Mouse (Mus musculus): ENCODE measurements at regions not wholly inside any gene's neighbourhood (a gene's known extent, or its start where the extent isn't known, plus 50 kb on each side); places are given as distances from the start of the nearest gene placed in this dataset.

DNA sequence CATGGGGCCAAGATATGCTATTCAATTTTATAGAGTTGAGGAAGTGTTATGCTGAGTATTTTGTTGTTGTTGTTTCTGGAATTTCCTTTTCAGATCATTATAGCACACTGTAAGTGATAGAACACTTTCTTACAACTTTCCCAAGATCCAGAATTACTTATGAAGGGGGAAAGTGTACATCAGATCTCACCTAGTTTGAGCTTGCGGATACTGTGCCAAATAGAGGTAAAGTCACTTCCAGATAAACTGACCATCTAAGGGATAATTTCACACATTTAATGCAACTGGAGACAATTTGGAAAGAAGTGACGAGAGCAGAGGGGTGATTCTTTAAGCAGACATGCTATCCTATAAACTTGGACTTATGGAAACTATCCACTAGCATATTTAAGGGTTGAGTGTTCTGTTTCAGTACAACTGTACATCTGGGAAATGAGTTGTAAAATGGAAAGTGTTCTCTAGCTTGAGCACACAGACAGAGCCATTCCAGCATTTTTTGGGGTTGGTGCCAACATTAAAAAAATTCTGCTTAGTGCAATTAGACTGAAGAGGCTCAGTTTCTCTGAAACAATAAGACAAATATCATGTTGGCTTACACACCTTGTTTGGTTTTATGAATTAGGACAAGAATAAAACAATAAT is 307.0 kb downstream of the Trim52 start:
- TF ChIP-seq POLR2A (IDR thresholded peaks at IDR 0.05; ENCODE audit: low read depth, low read length) (no peak), CTCF (IDR thresholded peaks at IDR 0.05; ENCODE audit: extremely low read depth, insufficient read length, insufficient replicate concordance, low read depth, low read length) (no peak)
- no peaks in the 10 kb centered on the region for H3K4me1 ChIP-seq (ENCODE audit: control insufficient read depth, insufficient read depth, insufficient read length, low read length)
- no peaks in the 10 kb centered on the region for H3K27me3 ChIP-seq (ENCODE audit: control insufficient read depth, insufficient read depth, low read length)
- no peak overlapping the region for H3K4me3 ChIP-seq (ENCODE audit: low read depth, low read length)
- WGBS = 82% methylated on average over 2 of the region's 2 CpGs
- no peak overlapping the region for H3K27ac ChIP-seq (ENCODE audit: insufficient read depth, low read depth, low read length)
- no peaks in the 10 kb centered on the region for H3K36me3 ChIP-seq (ENCODE audit: control insufficient read depth, insufficient read depth, low read length)

DNA sequence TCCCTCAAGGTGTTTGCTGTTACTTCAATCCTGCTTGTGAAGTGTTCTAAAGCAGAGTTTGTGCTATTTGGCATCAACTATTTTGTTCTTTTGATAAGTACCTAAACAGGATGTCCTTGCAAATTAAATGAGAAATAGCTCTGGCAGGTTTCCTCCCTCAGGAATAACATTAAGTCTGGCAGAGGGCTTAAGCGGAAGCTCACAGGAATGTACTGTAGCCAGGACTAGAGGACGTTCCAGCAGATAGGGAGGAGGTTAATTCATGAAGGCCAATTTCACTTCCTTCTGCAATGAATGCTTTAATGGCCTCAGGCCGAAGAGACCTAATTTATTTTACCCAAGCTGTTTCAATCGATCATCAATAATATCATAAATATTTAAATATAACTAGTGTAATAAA is 318.7 kb downstream of the Trim52 start:
- 66% methylated on average over 4 of the region's 4 CpGs for WGBS
- TF ChIP-seq CTCF (IDR thresholded peaks at IDR 0.05; ENCODE audit: extremely low read depth, insufficient read length, insufficient replicate concordance, low read depth, low read length) (no peak), POLR2A (IDR thresholded peaks at IDR 0.05; ENCODE audit: low read depth, low read length) (no peak)
- Histone ChIP-seq H3K4me3 (ENCODE audit: low read depth, low read length) (no peak overlapping the region), H3K36me3 (ENCODE audit: control insufficient read depth, insufficient read depth, low read length) (no peaks in the 10 kb centered on the region), H3K27me3 (ENCODE audit: control insufficient read depth, insufficient read depth, low read length) (no peaks in the 10 kb centered on the region), H3K27ac (ENCODE audit: insufficient read depth, low read depth, low read length) (no peak overlapping the region), H3K4me1 (ENCODE audit: control insufficient read depth, insufficient read depth, insufficient read length, low read length) (no peaks in the 10 kb centered on the region)

DNA sequence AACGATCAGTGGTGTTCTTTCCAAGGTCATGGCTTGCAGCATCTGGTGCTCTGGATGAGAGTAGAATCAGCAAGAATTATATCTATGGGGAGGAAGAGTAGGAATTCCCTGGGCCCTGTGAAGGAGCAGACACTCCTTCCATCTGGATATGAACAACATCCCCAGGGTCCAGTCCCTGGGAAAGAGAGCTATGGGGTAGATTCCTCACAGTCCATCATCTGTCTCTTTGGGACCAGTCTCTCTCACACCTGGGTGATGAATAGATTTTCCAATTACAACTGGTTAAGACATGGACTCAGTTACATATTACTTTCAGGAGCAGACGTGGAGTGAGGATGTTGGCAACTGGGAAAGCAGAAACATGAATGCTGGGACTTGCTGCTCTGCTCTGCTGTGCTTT is 322.6 kb downstream of the Trim52 start:
- 61% methylated on average over 2 of the region's 2 CpGs for WGBS
- H3K27ac ChIP-seq (ENCODE audit: insufficient read depth, low read depth, low read length) = no peak overlapping the region
- no peaks in the 10 kb centered on the region for H3K27me3 ChIP-seq (ENCODE audit: control insufficient read depth, insufficient read depth, low read length)
- no peaks in the 10 kb centered on the region for H3K4me1 ChIP-seq (ENCODE audit: control insufficient read depth, insufficient read depth, insufficient read length, low read length)
- no peaks in the 10 kb centered on the region for H3K36me3 ChIP-seq (ENCODE audit: control insufficient read depth, insufficient read depth, low read length)
- TF ChIP-seq CTCF (IDR thresholded peaks at IDR 0.05; ENCODE audit: extremely low read depth, insufficient read length, insufficient replicate concordance, low read depth, low read length) = no peak
- no peak for TF ChIP-seq POLR2A (IDR thresholded peaks at IDR 0.05; ENCODE audit: low read depth, low read length)
- H3K4me3 ChIP-seq (ENCODE audit: low read depth, low read length) = no peak overlapping the region

DNA sequence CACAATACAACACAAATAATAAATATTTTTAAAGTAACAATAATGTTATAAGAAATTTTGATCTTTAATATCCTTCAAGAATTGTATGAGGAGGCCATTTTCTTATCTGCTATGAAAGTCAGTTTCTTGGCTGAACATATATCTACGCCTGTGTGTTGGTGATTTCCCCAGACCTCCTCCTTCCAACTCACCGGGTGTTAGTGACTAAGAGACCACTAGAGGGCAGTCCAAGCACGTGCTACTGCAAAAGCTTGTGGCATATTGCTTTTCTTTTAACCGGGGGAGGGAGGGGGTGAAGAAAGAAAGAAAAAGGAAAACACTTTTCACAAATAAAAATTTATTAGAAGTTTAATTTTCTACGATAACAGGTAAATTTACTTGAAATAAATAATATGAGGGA is 333.3 kb downstream of the Trim52 start:
- 13% methylated on average over 5 of the region's 5 CpGs for WGBS
- no peak overlapping the region for H3K27ac ChIP-seq (ENCODE audit: insufficient read depth, low read depth, low read length)
- TF ChIP-seq POLR2A (IDR thresholded peaks at IDR 0.05; ENCODE audit: low read depth, low read length) (no peak), CTCF (IDR thresholded peaks at IDR 0.05; ENCODE audit: extremely low read depth, insufficient read length, insufficient replicate concordance, low read depth, low read length) (peak; percentile 35; the same call in 1 of the 2 replicates)
- no peaks in the 10 kb centered on the region for H3K4me1 ChIP-seq (ENCODE audit: control insufficient read depth, insufficient read depth, insufficient read length, low read length)
- H3K27me3 ChIP-seq (ENCODE audit: control insufficient read depth, insufficient read depth, low read length) = no peaks in the 10 kb centered on the region
- no peaks in the 10 kb centered on the region for H3K36me3 ChIP-seq (ENCODE audit: control insufficient read depth, insufficient read depth, low read length)
- H3K4me3 ChIP-seq (ENCODE audit: low read depth, low read length) = no peak overlapping the region

DNA sequence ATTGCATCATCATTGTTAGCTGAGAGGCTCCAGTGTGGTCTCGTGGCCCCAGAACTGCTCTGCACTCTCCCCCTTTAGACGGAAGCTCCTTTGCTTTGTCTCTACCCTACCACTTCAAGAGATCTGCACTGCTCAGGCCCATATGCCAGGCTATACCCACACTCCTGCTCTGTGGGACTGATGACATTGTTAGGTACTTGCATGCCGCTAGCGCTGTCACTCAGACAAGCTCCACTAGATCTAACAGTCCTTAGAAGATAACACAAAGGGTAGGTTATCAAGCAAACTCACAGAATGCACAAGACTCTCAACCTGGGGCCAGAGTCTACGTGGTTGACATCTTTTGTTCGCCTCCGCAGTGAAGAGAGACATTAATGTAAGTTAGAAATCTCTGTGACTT is 383.1 kb downstream of the Trim52 start:
- WGBS = 92% methylated on average over 7 of the region's 7 CpGs
- no peaks in the 10 kb centered on the region for H3K4me1 ChIP-seq (ENCODE audit: control insufficient read depth, insufficient read depth, insufficient read length, low read length)
- TF ChIP-seq POLR2A (IDR thresholded peaks at IDR 0.05; ENCODE audit: low read depth, low read length) (no peak), CTCF (IDR thresholded peaks at IDR 0.05; ENCODE audit: extremely low read depth, insufficient read length, insufficient replicate concordance, low read depth, low read length) (no peak)
- H3K27me3 ChIP-seq (ENCODE audit: control insufficient read depth, insufficient read depth, low read length) = no peaks in the 10 kb centered on the region
- H3K27ac ChIP-seq (ENCODE audit: insufficient read depth, low read depth, low read length) = no peak overlapping the region
- H3K36me3 ChIP-seq (ENCODE audit: control insufficient read depth, insufficient read depth, low read length) = no peaks in the 10 kb centered on the region
- H3K4me3 ChIP-seq (ENCODE audit: low read depth, low read length) = no peak overlapping the region

DNA sequence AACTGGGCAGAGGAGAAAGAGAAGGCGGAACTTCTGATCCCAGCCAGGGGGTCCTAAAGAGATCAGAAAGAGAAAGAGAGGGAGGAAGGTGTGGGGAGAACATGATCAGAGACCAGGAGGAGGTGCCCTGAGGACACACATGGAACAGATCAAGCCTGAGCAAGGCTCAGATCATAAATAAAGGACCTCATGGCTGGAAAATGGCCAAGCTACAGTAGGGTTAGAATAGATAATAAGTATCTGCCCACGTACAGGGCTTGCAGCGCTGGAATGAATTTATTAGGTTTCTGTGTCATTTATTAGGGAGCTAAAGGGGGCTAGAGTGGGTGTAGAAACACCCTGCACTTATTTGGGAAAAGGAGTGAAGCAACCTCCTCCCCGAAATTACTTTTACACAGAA is 385.4 kb downstream of the Trim52 start:
- Histone ChIP-seq H3K36me3 (ENCODE audit: control insufficient read depth, insufficient read depth, low read length) (no peaks in the 10 kb centered on the region), H3K4me1 (ENCODE audit: control insufficient read depth, insufficient read depth, insufficient read length, low read length) (no peaks in the 10 kb centered on the region), H3K27ac (ENCODE audit: insufficient read depth, low read depth, low read length) (no peak overlapping the region), H3K27me3 (ENCODE audit: control insufficient read depth, insufficient read depth, low read length) (no peaks in the 10 kb centered on the region), H3K4me3 (ENCODE audit: low read depth, low read length) (no peak overlapping the region)
- TF ChIP-seq POLR2A (IDR thresholded peaks at IDR 0.05; ENCODE audit: low read depth, low read length) (no peak), CTCF (IDR thresholded peaks at IDR 0.05; ENCODE audit: extremely low read depth, insufficient read length, insufficient replicate concordance, low read depth, low read length) (no peak)
- 77% methylated on average over 4 of the region's 4 CpGs for WGBS

DNA sequence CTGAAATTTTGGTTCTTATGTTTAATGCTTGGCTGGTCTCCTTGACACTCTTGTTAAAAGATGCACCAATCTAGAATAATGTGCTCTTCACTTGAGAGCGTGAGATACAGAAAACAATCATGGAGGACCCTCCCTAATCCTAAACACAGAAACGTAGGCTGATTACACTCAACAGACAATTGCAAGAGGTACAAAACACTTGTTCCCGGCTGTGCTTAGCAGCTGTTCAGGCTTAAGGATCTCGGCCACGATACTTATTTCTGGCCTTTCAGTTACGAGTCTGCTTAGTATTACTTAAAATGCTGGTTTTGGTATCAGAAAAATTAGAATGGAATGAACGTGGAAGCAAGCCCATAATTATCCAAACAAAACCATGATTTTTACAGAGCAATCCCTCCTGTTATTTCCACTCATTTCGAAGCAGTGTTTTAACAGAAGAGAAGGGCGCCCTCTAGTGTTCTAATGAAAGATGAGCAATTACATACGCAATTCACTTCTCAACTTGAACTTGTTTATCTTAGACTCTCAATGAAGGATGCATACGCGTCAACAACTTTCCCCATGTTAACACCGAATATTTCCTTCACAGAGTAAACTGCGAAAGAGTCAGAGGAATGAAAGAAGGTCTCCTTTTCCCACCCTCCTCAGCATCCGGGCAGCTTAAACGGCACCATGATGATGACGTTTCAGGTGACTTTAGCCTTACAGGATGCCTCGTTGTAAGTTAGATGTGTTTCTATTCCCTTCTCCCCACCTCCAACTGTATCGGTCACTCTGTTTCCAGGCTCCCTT is 394.5 kb downstream of the Trim52 start:
- H3K36me3 ChIP-seq (ENCODE audit: control insufficient read depth, insufficient read depth, low read length) = no peaks in the 10 kb centered on the region
- no peaks in the 10 kb centered on the region for H3K27me3 ChIP-seq (ENCODE audit: control insufficient read depth, insufficient read depth, low read length)
- no peak overlapping the region for H3K4me3 ChIP-seq (ENCODE audit: low read depth, low read length)
- no peaks in the 10 kb centered on the region for H3K4me1 ChIP-seq (ENCODE audit: control insufficient read depth, insufficient read depth, insufficient read length, low read length)
- WGBS = 39% methylated on average over 19 of the region's 19 CpGs
- TF ChIP-seq CTCF (IDR thresholded peaks at IDR 0.05; ENCODE audit: extremely low read depth, insufficient read length, insufficient replicate concordance, low read depth, low read length) (no peak), POLR2A (IDR thresholded peaks at IDR 0.05; ENCODE audit: low read depth, low read length) (no peak)
- H3K27ac ChIP-seq (ENCODE audit: insufficient read depth, low read depth, low read length) = no peak overlapping the region

Data from small intestine, adult 2 months (tissue).